Mouse (Mus musculus) kidney, postnatal 0 days (tissue): ENCODE results near the gene Pde9a. TPM values are rescaled to one million over a fixed set of nuclear protein-coding genes. Genes with fewer than 3 reads are reported as not detected.
"Not testable (repeated sequence)": the region's sequence is repeated elsewhere in the genome, so short reads cannot be mapped to it uniquely, and the experiment has no call there.

Experiments
- ATAC-seq: fragments of 200-750 bp; cut with Nextera tagmentation; replicated peaks from 2 replicates; pipeline ENCODE4 v1.8.0; 2017; ENCODE audit warnings: low read depth, moderate number of reproducible peaks, moderate TSS enrichment, moderate library complexity; ENCODE audit not compliant: low FRiP score
- DNase-seq: peaks from one replicate; pipeline ENCODE4 v3.0.0-alpha.2; 2016; ENCODE audit warnings: low spot score
- H3K27ac ChIP-seq: fragments of 300-500 bp; sonication (generic); 2 replicates; pipeline ENCODE4 v1.5.1; 2014; ENCODE audit warnings: mild to moderate bottlenecking
- H3K27me3 ChIP-seq: fragments of 300-500 bp; sonication (generic); 2 replicates; pipeline ENCODE4 v1.6.1; 2014; ENCODE audit warnings: low read length, mixed read lengths; ENCODE audit not compliant: insufficient read depth
- H3K36me3 ChIP-seq: fragments of 300-500 bp; sonication (generic); 2 replicates; pipeline ENCODE4 v1.6.1; 2014; ENCODE audit warnings: low read length, mixed read lengths; ENCODE audit not compliant: insufficient read depth
- H3K4me1 ChIP-seq: fragments of 300-500 bp; sonication (generic); replicated peaks from 2 replicates; pipeline ENCODE4 v1.6.1; 2014; ENCODE audit warnings: antibody characterized with exemption, low read length, mixed read lengths; ENCODE audit not compliant: insufficient read depth
- H3K4me2 ChIP-seq: fragments of 300-500 bp; sonication (generic); 2 replicates; pipeline ENCODE4 v1.6.1; 2014; ENCODE audit warnings: mild to moderate bottlenecking, low read length, moderate library complexity, mixed read lengths
- H3K4me3 ChIP-seq: fragments of 300-500 bp; sonication (generic); replicated peaks from 2 replicates; pipeline ENCODE4 v1.5.1; 2014; ENCODE audit warnings: low read depth, low read length
- H3K9ac ChIP-seq: fragments of 300-500 bp; sonication (generic); 2 replicates; pipeline ENCODE4 v1.6.1; 2014; ENCODE audit warnings: low read depth, low read length
- H3K9me3 ChIP-seq: fragments of 300-500 bp; sonication (generic); replicated peaks from 2 replicates; pipeline ENCODE4 v1.6.1; 2016; ENCODE audit warnings: low read length, inconsistent platforms, mixed read lengths
- CTCF ChIP-seq: IDR thresholded peaks from 2 replicates; pipeline ENCODE4 v1.5.1; 2016; ENCODE audit warnings: antibody characterized with exemption, low read depth, mild to moderate bottlenecking, moderate library complexity
- WGBS: fragments of 180-500 bp; shearing (Covaris S2); extraction: QIAGEN DNeasy Blood & Tissue Kit; methylation state at CpG from one replicate; pipeline ENCODE4 v1.1.7; 2014; 5-methylcytosine and 5-hydroxymethylcytosine counted together
- polyA plus RNA-seq: library from polyadenylated mRNA; unstranded; fragments of >200 nt; fragmentation: Nextera tagmentation; extraction: Ambion mirVana; gene quantifications from 2 replicates; pipeline ENCODE4 v1.2.1, GENCODE M21; 2015

The Pde9a gene
- polyA plus RNA-seq, 1 experiment from 2014 or later = 31.9 TPM

DNA sequence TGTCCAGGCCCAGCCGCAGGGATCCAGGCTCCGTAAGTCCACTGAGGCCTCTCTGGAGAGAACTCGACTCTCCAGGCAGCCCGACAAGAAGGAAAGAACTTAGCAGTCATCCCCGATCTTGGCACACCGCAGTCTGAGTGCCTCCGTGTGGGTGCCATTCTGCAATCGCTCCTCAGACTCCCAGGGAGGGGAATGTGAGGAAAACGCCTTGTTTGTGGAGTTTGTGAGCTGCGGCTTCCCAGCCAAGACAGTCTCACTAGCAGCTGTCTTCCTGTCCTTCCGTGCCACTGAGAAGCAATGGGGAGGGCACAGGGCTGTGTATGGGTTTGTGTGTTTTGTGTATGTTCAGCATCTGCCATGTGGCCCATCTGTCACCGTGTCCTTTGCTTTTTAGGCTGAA, 36.6 kb upstream of the Pde9a start:
- no peak for DNase-seq
- H3K4me2 ChIP-seq = no peak overlapping the region
- no peaks in the 10 kb centered on the region for H3K9me3 ChIP-seq
- TF ChIP-seq CTCF = no peak
- no peaks in the 10 kb centered on the region for H3K36me3 ChIP-seq
- no peak overlapping the region for H3K27ac ChIP-seq
- no peak overlapping the region for H3K9ac ChIP-seq
- ATAC-seq = no peak
- no peak overlapping the region for H3K4me3 ChIP-seq
- H3K27me3 ChIP-seq = no peaks in the 10 kb centered on the region
- WGBS = 76% methylated on average over 12 of the region's 12 CpGs
- no peaks in the 10 kb centered on the region for H3K4me1 ChIP-seq

DNA sequence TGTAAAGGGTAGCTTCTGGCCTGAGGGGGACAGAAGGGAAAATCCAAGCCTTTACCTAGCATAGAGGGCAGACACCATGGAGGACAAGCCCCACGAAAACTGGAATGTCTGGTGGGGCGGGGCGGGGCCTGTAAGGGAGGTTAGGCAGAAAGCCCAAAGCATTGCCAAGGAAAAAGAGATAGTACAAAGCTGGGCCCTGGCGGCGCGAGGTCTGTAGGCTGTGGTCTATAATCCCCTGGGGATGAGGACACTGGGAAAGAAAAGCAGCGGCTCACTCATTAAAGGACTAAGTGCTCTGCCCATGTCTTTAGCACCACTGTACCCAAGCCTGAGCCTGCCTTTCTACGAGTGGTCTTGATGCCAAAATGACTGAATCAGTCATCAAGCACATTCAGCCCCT, 34.0 kb upstream of the Pde9a start:
- Histone ChIP-seq H3K27ac (no peak overlapping the region), H3K4me3 (no peak overlapping the region), H3K9me3 (no peaks in the 10 kb centered on the region), H3K4me1 (0 out of 2 replicates have a peak, but pooled peaks cover 3% of the 10 kb centered on the region), H3K9ac (no peak overlapping the region), H3K4me2 (no peak overlapping the region), H3K27me3 (no peaks in the 10 kb centered on the region), H3K36me3 (no peaks in the 10 kb centered on the region)
- no peak for TF ChIP-seq CTCF
- 71% methylated on average over 8 of the region's 8 CpGs for WGBS
- ATAC-seq (no peak), DNase-seq (no peak)

DNA sequence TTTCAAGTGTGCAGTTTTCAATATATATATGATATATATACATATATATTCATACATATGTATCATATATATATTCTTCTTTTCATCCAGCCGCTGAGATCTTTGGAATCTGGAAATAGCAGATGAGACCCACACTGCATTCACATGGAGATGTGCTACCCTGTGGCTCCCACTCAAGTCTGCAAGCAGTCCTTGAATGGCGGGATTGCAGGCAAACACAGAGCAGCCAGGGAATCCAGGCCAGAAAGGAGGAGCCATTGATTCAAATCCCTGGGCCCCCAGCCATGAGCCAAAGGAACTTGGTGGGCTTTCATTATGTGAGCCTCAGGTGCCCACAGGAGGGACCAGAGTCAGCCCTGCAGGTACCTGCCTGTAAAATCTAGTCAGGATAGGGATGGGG, 32.8 kb upstream of the Pde9a start:
- no peak for DNase-seq
- Histone ChIP-seq H3K36me3 (no peaks in the 10 kb centered on the region), H3K4me2 (no peak overlapping the region), H3K9ac (no peak overlapping the region), H3K4me1 (0 out of 2 replicates have a peak, but pooled peaks cover 3% of the 10 kb centered on the region), H3K9me3 (no peaks in the 10 kb centered on the region), H3K4me3 (no peak overlapping the region), H3K27me3 (no peaks in the 10 kb centered on the region), H3K27ac (no peak overlapping the region)
- ATAC-seq = no peak
- 79% methylated on average over 2 of the region's 2 CpGs for WGBS
- TF ChIP-seq CTCF = no peak

DNA sequence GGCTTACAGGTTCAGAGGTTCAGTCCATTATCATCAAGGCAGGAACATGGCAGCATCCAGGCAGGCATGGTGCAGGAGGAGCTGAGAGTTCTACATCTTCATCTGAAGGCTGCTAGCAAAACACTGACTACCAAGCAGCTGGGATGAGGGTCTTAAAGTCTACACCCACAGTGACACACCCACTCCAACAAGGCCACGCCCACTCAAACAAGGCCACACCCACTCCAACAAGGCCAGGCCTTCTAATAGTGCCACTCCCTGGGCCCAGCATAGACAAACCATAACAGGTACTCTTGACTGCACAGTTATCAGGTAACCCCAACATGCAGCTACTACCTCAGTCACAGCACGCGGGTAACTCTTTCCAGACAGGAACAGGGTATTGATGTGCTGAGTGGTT, 31.3 kb upstream of the Pde9a start:
- 78% methylated on average over 3 of the region's 3 CpGs for WGBS
- H3K36me3 ChIP-seq, H3K9me3 ChIP-seq, H3K27ac ChIP-seq, H3K9ac ChIP-seq, ATAC-seq, H3K4me2 ChIP-seq, H3K27me3 ChIP-seq, H3K4me1 ChIP-seq, H3K4me3 ChIP-seq, DNase-seq: not testable (repeated sequence)

DNA sequence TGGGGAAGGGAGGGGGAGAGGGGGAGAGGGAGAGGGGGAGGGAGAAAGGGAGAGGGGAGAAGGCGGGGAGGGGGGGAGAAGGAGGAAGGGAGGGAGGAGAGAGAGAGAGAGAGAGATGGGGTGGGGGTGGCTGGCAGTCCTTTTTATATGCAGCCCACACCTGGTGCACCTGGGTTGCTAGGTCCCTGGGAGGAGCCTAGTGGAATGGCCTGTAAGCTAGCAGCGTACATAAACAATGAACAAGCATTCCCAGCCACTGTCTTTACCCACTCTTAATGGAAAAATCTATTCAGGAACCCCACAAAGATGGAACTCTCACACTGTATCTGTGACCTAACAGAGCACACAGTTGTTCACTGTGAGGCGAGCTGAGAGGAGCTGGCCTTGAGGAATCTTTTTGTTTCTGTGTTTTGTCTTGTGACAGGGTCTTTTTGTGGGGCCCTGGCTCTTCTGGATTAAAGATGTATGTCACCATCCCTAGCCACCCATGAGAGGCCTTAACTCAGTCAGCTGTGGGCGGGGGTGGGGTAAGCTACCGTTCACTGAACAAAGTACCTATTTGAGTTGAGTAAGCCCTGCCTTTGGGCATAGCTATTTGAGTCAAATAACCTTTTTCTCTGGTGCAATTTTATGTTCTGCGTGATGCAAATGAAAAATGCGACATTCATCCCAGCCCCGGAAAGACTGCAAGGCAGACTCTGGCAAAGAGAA, 30.1 kb upstream of the Pde9a start:
- ATAC-seq = no peak

DNA sequence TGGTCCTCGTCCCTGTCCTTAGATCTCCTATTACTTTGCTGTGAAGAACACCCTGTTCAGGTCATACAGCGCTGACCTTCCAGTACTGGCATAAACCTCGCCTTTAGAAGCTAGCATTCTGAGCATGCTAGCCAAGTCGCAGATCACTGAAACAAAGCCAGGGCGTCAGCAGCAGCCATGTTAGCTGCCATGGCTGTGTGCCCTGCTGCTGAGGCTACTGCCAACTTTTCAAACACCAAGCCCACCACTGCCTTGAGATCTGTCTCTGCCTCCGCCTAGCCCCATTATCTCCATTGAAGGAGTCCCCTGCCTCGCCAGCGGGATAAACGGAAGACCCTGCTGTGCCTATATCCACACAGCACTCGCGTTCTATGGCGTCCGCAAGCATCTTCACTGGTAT, 25.4 kb upstream of the Pde9a start:
- H3K36me3 ChIP-seq = no peaks in the 10 kb centered on the region
- 83% methylated on average over 13 of the region's 13 CpGs for WGBS
- TF ChIP-seq CTCF = no peak
- no peak overlapping the region for H3K9ac ChIP-seq
- H3K4me2 ChIP-seq = no peak overlapping the region
- DNase-seq (no peak), ATAC-seq (no peak)
- H3K4me3 ChIP-seq = no peak overlapping the region
- H3K9me3 ChIP-seq = no peaks in the 10 kb centered on the region
- H3K27me3 ChIP-seq = no peaks in the 10 kb centered on the region
- H3K27ac ChIP-seq = no peak overlapping the region
- 0 out of 2 replicates have a peak, but pooled peaks cover 3% of the 10 kb centered on the region for H3K4me1 ChIP-seq

More for the DNA sequence above, 30.1 kb upstream of the Pde9a start:
- Histone ChIP-seq H3K4me3 (no peak overlapping the region), H3K36me3 (no peaks in the 10 kb centered on the region), H3K27me3 (no peaks in the 10 kb centered on the region), H3K27ac (no peak overlapping the region), H3K4me2 (no peak overlapping the region), H3K4me1 (0 out of 2 replicates have a peak, but pooled peaks cover 3% of the 10 kb centered on the region), H3K9me3 (no peaks in the 10 kb centered on the region), H3K9ac (no peak overlapping the region)
- TF ChIP-seq CTCF = no peak
- DNase-seq = no peak
- 35% methylated on average over 8 of the region's 8 CpGs for WGBS

DNA sequence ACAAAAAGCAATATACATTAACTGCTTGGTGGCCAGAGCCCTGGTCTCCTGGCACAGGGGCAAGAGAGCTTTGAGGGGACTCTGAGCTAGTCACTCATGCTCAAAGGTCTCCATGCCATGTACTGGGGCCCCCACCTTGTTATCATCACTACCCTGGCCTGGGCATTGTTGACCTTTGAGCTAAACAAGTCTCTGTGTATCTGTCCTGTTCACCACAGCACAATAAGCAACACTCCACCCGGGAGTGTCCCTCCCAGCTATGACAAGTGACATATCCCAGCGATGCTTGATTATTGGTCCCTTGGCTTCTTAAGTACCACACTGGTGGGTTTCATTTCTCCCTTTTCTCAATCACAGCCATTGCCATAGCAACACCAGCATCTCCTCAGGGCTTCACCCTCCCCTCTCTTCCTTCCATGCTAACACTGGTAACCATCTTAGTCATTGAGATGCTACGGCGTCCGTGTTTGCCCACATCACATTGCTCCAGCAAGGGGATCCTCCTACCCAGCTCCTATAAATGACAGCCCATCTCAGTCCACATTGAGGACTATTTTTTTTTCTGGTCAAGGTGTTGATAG, 20.3 kb upstream of the Pde9a start:
- ATAC-seq = no peak

More for the DNA sequence above, 20.3 kb upstream of the Pde9a start:
- H3K4me3 ChIP-seq = no peak overlapping the region
- no peak for TF ChIP-seq CTCF
- no peak for DNase-seq
- no peak overlapping the region for H3K9ac ChIP-seq
- H3K27ac ChIP-seq = no peak overlapping the region
- no peak overlapping the region for H3K4me2 ChIP-seq
- no peaks in the 10 kb centered on the region for H3K9me3 ChIP-seq
- no peaks in the 10 kb centered on the region for H3K4me1 ChIP-seq
- 73% methylated on average over 5 of the region's 5 CpGs for WGBS
- H3K27me3 ChIP-seq = no peaks in the 10 kb centered on the region
- H3K36me3 ChIP-seq = no peaks in the 10 kb centered on the region
